Mouse (Mus musculus) CH12.LX (cell line): Measurements from ENCODE around the gene Hip1r.

ENCODE experiments used
- CTCF ChIP-seq, 2 experiments: IDR thresholded peaks in 1 of 2; conservative IDR thresholded peaks in 1 of 2; 2 replicates each; pipeline ENCODE4 v1.5.1; 2011 to 2012; ENCODE audit warnings: low read depth in 2 of 2, low read length in 2 of 2, improper control_type of control experiment in 1 of 2, inconsistent platforms in 1 of 2, mild to moderate bottlenecking in 1 of 2, moderate library complexity in 1 of 2
- JUN ChIP-seq: IDR thresholded peaks from 2 replicates; pipeline ENCODE4 v1.6.1; 2011; ENCODE audit warnings: low read depth, mild to moderate bottlenecking, low read length, improper control_type of control experiment, moderate library complexity; ENCODE audit not compliant: insufficient read depth
- JUND ChIP-seq: conservative IDR thresholded peaks from 2 replicates; pipeline ENCODE4 v1.6.1; 2011; ENCODE audit warnings: low read depth, low read length, improper control_type of control experiment
- ZC3H11A ChIP-seq: IDR thresholded peaks from 2 replicates; pipeline ENCODE4 v1.6.1; 2012; ENCODE audit warnings: low read depth, mild to moderate bottlenecking, inconsistent platforms, low read length, improper control_type of control experiment

DNA sequence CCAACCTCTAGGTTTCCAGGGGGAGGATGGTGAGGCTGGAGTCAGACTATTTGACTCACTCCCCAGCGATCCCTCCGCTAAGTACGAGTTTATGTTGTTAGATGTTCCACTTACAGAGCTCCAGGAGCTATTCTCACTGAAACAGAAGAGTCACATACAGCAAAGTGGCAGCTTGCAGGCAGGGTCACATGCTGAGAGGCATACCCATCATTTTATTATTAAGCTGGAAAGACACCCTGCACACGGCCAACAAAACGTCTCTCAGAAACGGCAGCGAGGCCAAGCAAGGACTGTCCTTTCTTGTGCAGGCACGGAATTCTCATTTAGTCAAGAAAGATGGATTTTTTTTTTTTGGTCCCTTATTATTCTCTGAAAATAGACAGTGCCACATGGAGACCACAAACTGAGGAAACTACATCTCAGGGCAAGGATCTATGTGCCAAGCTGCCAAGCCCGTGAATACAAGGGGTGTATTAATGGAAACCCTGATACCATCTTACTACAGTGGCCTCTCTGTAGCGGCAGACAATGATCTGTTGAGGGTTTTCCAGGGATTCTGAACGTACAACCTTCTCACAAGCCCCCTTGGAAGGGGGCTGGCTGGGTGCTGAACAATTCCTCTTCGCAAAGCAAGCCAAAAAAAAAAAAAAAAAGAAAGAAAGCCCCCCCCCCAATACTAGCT lies 57.1 kb downstream of the Hip1r start:
- TF ChIP-seq JUND (no peak), CTCF (conservative IDR thresholded peaks at IDR 0.05 in 1 of 2, IDR thresholded peaks at IDR 0.05 in 1 of 2; ENCODE audit: low read depth in 2 of 2, low read length in 2 of 2) (no peak), ZC3H11A (no peak), JUN (no peak)
